Mouse (Mus musculus) heart, postnatal 25 days (tissue): ENCODE results near the gene Btbd2. TPM values are rescaled to one million over a fixed set of nuclear protein-coding genes. Genes with fewer than 3 reads are reported as not detected.
A peak's percentile ranks its signal among the peaks of the same experiment; 100 is the strongest.
"Not testable (repeated sequence)": the region's sequence is repeated elsewhere in the genome, so short reads cannot be mapped to it uniquely, and the experiment has no call there.

ENCODE experiments used
- DNase-seq: peaks from one replicate; pipeline ENCODE4 v3.0.0; 2022; ENCODE audit warnings: low spot score
- intact Hi-C: fragments of 180-260 bp; cut with DNase I; formaldehyde crosslinking; loops from one replicate; pipeline ENCODE4 v1.15.1; 2025
- total RNA-seq, 2 experiments: library from RNA; stranded (reverse); gene quantifications; 2 replicates each; pipeline ENCODE4 v1.2.3; 2021

Gene Btbd2
- total RNA-seq, 2 experiments from 2014 or later: 41.5 to 45.8 TPM

DNA sequence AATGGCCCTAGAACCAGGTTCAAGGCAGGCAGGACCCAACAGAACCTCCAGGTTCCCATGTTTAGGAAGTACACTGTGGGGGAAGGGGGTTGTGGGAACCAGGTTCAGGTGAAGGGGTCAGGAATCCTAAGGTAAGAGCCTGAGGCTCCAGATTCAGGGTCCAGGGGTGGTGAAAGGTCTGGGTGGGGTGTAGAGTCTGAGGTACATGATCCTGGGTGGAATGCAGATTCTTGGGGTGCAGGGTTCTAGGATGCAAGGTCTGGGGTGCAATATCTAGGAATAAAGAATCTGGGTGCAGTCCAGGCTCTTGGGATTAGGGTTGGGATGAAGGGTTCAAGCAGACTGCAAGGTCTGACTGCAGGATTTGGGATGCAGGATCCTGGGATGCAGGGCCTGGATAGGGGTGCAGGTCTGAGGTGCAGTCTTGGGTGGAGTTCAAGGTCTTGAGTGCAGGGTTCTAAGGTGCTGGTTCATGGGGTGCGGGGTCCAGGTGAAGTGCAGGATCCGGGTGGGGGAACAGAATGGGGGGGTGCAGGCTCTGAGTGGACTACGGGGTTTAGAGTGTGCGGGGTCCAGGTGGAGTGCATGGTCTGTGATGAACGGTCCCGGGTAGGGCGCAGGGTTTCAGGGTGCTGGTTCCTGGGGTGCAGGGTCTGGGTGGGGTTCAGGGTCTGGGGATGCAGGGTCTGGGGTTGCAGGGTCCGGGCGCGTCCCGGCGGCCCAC is 1.3 kb downstream of the Btbd2 start:
- intact Hi-C loops: loop anchor here (2.0 kb wide), 1 partner anchor 31 kb away; no protein-coding TSS in a partner anchor
- no peak for DNase-seq

DNA sequence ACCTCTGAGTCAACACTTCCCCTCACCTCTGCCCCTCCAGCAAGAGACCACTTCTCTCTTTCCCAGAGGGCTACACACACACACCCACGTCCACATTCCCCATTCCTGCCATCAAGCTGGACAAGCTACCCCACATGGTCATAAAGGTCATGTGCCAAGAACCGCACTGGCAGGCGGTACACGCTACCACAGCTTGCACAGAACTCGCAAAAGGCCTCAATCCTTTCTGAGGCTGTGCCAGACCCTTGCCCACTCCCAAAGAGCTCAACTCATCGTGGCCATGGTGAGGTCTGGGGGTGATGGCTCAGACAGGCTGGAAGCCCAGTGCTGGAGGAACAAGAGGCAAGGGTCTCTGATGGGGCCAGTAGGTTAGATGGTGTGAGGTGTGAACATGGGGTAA is 2.0 kb downstream of the Btbd2 start:
- DNase-seq: no peak
- intact Hi-C loops: loop anchor here (2.0 kb wide), 1 partner anchor 30 kb away; no protein-coding TSS in a partner anchor

GRCm38 (mm10) chr10:80653156-80653720 is 3.6 kb downstream of the Btbd2 start:
- DNase-seq: no peak
- intact Hi-C loops: no loop called here

DNA sequence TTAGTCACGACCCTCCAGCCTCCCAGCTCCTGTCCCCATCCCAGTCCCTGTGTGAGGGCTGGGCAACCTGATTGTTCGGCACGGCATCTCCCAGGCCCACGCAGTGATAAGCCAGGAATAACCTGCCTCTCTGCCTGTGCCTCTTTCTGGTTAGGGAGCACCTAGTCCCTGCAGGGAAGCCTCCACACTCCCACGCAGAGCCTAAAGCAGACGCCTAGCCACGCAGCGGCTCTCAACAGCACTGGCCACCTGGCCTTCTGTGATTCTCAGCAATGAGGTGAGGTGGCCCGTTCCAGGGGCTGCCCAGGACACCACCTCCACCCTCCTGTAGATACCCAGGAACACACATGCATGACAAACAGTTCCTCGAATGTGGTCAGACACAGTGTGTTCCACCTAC is 6.5 kb downstream of the Btbd2 start:
- no peak for DNase-seq
- intact Hi-C loops: no loop called here

DNA sequence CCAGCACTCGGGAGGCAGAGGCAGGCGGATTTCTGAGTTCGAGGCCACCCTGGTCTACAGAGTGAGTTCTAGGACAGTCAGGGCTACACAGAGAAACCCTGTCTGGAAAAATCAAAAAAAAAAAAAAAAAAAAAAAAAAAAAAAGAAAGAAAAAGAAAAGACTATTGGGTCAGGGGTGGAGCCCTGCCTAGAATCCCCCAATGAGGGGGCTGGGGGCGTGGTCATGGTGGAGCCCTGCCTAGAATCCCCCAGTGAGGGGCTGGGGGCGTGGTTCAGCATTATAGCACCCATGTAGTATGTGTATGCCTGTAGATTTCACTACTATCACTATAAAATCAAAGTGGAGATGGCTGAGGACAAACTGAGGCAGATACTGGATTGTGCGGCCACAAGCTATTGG is 7.0 kb downstream of the Btbd2 start:
- intact Hi-C loops: loop anchor here (2.0 kb wide), 1 partner anchor 17 kb away; no protein-coding TSS in a partner anchor
- not testable (repeated sequence) for DNase-seq

GRCm38 (mm10) chr10:80646936-80647335 is 9.9 kb downstream of the Btbd2 start:
- DNase-seq: no peak
- intact Hi-C loops: no loop called here

GRCm38 (mm10) chr10:80635345-80635744 is 21.5 kb downstream of the Btbd2 start:
- intact Hi-C loops: no loop called here
- no peak for DNase-seq

DNA sequence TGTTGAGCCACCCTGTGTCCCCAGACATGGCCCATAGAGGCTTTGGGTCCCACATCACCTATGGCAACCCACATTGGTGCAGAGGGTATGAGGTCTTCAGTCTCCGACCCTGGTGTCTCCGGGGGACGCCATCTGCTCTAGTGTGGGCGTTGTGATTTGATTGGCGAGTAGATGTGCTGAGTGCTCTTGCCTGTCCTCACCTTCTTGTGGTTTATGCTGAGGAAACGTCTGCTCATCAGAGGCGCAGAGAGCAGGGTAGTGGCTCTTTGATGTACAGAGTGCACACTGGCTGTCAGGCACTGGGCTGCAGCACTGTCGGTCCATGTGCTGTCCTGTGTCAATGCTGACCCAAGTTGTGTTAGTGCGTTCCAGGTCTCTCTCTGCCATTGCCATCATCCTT is 27.9 kb downstream of the Btbd2 start:
- intact Hi-C loops: no loop called here
- no peak for DNase-seq

DNA sequence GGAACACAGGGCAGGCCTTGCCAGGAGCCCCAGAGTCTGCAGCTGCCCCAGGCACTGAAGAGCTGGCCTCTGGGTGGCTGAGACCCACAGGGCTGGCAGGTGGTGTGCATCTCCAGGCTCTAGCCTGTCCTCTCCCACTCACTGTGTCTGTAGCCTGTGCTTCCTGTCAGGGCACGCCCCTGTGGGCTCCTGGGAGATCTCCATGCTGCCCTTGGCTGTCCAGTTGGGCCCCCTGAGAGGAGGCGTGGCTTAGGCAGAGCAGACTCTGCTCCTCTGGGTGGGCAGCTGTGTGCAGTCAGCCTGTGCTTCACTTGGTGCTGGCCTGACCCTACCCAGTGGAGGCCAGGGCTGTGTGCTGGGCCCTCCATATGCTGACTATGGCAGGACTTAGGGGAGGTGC is 29.2 kb downstream of the Btbd2 start:
- no peak for DNase-seq
- intact Hi-C loops: no loop called here

GRCm38 (mm10) chr10:80625764-80626163 is 31.1 kb downstream of the Btbd2 start:
- intact Hi-C loops: loop anchor here (2.0 kb wide), 2 partner anchors 29 to 35 kb away; partner anchors contain the start of gene Abhd17a
- no peak for DNase-seq

DNA sequence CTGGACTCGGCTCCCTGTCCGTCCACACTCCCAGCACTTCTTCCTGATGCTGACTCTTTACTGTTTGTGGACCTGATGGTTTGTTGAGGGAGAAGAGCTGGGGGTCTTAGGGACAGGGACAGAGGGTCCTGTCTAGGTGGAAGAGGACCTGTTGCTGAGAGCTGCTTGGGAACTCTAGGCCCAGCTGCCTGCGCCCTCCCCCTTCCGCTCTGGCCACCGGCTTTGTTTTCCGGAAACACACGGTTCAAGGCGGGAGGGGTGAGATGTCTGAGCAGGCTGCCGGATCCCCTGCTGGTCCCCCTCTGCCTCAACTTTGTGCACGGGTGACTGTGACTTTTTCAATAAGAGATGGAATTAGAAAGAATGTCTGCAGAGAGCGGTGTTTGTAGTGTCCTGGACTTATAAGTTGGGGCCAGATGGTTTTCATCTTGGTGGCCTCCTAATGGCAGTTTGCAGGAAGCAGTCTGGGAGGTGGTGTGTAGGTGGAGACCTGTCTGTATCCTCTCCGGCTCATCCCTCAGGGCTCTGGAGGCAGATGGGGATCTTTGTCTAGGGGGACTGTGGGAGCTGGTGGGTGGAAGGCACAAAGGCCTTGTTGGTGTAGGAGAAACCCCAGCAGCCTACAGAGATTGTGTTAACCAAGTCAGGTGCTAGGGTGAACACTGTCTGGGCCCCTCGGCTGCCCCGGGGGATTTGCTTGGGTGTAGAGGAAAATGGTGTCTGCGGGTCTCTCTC is 33.2 kb downstream of the Btbd2 start:
- DNase-seq: peak; percentile 51
- intact Hi-C loops: loop anchor here (2.0 kb wide), 2 partner anchors 31 to 33 kb away; partner anchors contain the start of gene Abhd17a

DNA sequence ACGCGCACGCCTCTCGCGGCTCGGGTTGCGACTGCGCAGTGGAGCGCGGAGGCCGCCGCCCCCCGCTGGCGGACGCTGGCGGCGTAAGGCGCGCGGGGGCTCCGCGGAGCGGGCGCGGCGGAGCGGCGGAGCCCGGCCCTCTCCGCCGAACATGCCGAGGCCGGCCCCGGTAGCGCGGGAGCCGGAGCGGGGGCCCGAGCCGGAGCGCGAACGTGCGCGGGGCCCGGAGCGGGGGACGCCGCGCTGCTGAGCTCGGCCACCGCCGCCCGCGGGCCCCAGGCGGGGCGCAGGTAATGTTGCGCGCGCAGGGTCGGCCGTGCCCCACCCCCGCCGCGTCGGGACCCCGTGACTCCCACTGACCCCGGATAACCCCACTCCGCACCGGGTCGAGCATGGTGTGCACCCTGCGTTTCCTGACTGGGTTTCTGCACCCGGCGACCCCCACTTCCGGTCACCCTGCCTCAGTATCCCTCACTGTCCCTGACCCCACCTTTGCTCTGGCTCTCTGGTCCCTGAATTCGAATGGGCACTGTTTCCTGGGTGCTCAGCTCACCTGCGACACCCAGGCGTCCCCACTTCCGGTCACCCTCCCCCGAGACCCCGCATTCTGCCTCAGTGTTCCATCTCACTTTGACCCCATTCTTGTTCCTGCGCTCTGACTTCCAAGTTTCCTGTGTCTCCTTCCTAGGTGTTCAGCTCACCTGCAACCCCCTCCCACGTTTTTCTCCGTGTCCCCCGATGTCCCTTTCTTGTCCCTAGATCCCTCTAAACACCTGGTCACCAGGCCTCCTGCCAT is 34.0 kb downstream of the Btbd2 start, which contains the start of gene Csnk1g2:
Csnk1g2 (plus strand) TSS at position 178 of the 796 bp plus-strand sequence.
- intact Hi-C loops: no loop called here
- DNase-seq: peak; percentile 50

GRCm38 (mm10) chr10:80621940-80622660 is 34.8 kb downstream of the Btbd2 start:
- peak; percentile 98 for DNase-seq
- intact Hi-C loops: loop anchor here (2.0 kb wide), 1 partner anchor 19 kb away; the partner anchor contains the start of genes Adat3 and Scamp4

- intact Hi-C loops: loop anchor here (2.0 kb wide), 1 partner anchor 19 kb away; the partner anchor contains the start of genes Adat3 and Scamp4
- DNase-seq: no peak
Measured at GRCm38 (mm10) chr10:80621690-80621939, 35.3 kb downstream of the Btbd2 start.

- intact Hi-C loops: loop anchor here (2.0 kb wide), 1 partner anchor 18 kb away; the partner anchor contains the start of genes Adat3 and Scamp4
- DNase-seq: no peak
Measured at GRCm38 (mm10) chr10:80620796-80621689, 35.8 kb downstream of the Btbd2 start.

DNA sequence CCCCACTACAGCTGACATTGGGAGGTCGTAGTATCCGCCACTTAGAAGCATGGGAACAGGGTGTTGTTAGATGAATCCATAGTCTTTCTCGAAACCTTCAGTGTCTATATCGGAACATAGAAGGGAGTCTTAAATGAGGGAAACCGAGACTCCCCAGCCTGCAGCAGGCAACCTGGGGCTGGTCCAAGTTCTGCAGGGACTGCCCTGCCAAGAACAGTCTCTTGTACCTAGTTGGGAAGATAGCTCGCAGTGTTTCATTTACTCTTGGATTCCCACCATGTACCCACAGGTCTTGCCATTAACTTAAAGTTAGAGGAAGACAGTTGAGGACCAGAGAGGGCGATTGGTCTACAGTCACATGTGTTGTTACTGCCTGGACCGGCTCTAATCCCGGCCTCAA is 36.5 kb downstream of the Btbd2 start:
- intact Hi-C loops: loop anchor here (2.0 kb wide), 1 partner anchor 18 kb away; the partner anchor contains the start of genes Adat3 and Scamp4
- DNase-seq: no peak

GRCm38 (mm10) chr10:80619465-80620244 is 37.2 kb downstream of the Btbd2 start:
- no peak for DNase-seq
- intact Hi-C loops: loop anchor here (2.0 kb wide), 1 partner anchor 17 kb away; the partner anchor contains the start of genes Adat3 and Scamp4
